Mouse (Mus musculus): ENCODE measurements around the gene Olfr1294. TPM values are rescaled to one million over a fixed set of nuclear protein-coding genes. Genes with fewer than 3 reads are reported as not detected.

Olfr1294 gene
- polyA plus RNA-seq (2015; fragmentation: Nextera tagmentation; extraction: Ambion mirVana): not detected in 2 replicates

DNA sequence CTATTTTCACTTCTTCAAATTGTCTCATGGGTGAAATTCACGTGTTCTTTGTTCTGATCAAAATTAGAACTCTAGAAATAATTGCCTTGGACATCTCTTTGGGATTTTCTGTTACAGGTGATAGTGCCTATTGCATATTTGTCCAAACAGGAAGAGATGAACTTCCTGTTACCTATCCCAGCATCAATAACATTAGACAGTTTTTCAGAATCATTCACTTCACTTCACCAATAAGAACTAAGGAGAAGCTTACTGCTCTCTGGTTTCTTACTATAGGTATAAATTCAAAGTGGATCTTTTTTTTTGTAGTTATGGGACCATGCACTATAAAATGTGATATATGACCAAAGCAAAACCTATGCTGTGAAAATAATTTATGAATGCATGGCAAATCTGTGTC is at the start of gene Olfr1294:
TSS of gene Olfr1294 (minus strand) at position 101 of the 400 bp plus-strand sequence.
- Histone ChIP-seq H3K4me2 (replicated peaks) (no peak within 1 kb of the TSS), H3K27ac (replicated peaks) (no peak within 1 kb of the TSS), H3K4me1 (no peaks in the 10 kb centered on the region), H3K36me3 (no peaks in the 10 kb centered on the region), H3K9ac (no peak within 1 kb of the TSS), H3K9me3 (replicated peaks) (no peaks in the 10 kb centered on the region), H3K4me3 (replicated peaks) (no peak within 1 kb of the TSS), H3K27me3 (no peaks in the 10 kb centered on the region)
- WGBS: 42% methylated on average over 1 of the region's 1 CpGs
- no peak for ATAC-seq (ENCODE audit: insufficient number of reproducible peaks, low FRiP score, low TSS enrichment, low read depth)

DNA sequence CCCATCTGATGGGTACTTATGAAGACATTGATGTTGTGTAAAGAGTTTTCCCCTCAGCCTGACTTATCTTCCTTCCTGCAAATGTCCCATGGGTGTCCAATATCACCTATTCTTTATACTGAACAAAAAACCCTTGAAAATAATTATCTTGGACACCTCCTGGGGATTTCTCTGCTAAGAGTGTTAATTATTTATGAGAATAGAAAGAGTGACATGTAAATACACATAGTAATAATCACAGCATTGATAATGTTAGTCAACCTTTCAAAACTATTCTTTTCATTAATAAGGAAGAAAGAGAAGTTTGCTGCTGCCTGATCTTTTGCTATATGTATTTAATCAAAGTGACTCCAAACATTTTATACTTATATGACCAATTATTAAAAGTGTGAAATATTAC is 29.5 kb upstream of the Olfr1294 start, which contains the start of gene Olfr1295:
TSS of gene Olfr1295 (minus strand) at position 101 of the 400 bp plus-strand sequence.
- no peaks in the 10 kb centered on the region for H3K9me3 ChIP-seq (replicated peaks)
- no peak for ATAC-seq (ENCODE audit: insufficient number of reproducible peaks, low FRiP score, low TSS enrichment, low read depth)
- H3K4me2 ChIP-seq (replicated peaks): no peak within 1 kb of the TSS
- no peak within 1 kb of the TSS for H3K9ac ChIP-seq
- no peaks in the 10 kb centered on the region for H3K27me3 ChIP-seq
- H3K4me3 ChIP-seq (replicated peaks): no peak within 1 kb of the TSS
- H3K27ac ChIP-seq (replicated peaks): no peak within 1 kb of the TSS
- H3K4me1 ChIP-seq: no peaks in the 10 kb centered on the region
- H3K36me3 ChIP-seq: no peaks in the 10 kb centered on the region

DNA sequence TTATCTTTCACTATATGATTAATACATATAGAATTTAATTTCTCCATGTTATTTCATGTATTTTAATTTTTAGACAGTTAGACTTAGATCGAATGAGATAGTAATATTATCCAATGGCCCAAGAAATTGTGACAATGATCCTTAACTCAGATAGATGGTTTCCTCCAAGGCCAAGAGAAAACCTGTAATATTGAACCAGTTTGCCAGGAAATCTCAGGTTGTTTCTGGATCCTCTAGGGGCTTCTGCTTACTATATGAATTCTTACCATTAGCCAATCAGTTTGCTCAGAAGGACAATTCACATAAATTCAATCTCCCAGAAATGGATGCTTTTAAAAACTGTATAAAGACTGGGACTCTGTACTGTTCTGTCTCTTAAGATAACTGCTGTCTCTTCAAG is 15.2 kb downstream of the Olfr1294 start, which contains the start of gene Olfr1293-ps:
TSS of gene Olfr1293-ps (plus strand) at position 301 of the 400 bp plus-strand sequence.
- H3K27me3 ChIP-seq: no peaks in the 10 kb centered on the region
- no peaks in the 10 kb centered on the region for H3K9me3 ChIP-seq (replicated peaks)
- H3K9ac ChIP-seq: no peak within 1 kb of the TSS
- H3K4me1 ChIP-seq: no peaks in the 10 kb centered on the region
- H3K4me3 ChIP-seq (replicated peaks): no peak within 1 kb of the TSS
- no peak within 1 kb of the TSS for H3K4me2 ChIP-seq (replicated peaks)
- H3K27ac ChIP-seq (replicated peaks): no peak within 1 kb of the TSS
- no peak for ATAC-seq (ENCODE audit: insufficient number of reproducible peaks, low FRiP score, low TSS enrichment, low read depth)
- 76% methylated on average over 1 of the region's 1 CpGs for WGBS
- H3K36me3 ChIP-seq: no peaks in the 10 kb centered on the region

DNA sequence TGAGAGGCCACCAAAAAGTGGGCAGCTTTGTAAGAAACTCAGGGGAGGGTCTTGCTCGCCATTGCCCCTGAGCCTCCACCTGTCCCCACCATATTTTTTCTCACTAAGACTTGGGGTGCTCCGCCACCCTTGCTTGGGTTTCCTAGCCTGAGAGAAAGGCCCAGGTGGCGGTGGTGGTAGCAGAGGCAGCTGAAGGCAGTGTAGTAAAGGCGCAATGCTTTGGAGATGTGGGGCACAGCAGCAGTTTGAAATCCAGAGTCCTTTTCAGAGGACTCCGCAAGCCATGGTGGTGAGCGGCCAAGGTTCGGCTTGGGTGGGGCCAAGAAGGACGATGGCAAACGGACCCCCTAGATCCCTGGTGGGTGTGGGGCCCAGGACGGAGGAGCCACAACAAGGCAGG is 22.6 kb downstream of the Olfr1294 start:
- Histone ChIP-seq H3K9ac (no peak overlapping the region), H3K27me3 (no peaks in the 10 kb centered on the region), H3K9me3 (replicated peaks) (no peaks in the 10 kb centered on the region), H3K36me3 (no peaks in the 10 kb centered on the region), H3K4me2 (replicated peaks) (no peak overlapping the region), H3K4me3 (replicated peaks) (no peak overlapping the region), H3K27ac (replicated peaks) (no peak overlapping the region), H3K4me1 (no peaks in the 10 kb centered on the region)
- ATAC-seq (ENCODE audit: insufficient number of reproducible peaks, low FRiP score, low TSS enrichment, low read depth): no peak
- WGBS: 86% methylated on average over 10 of the region's 10 CpGs

DNA sequence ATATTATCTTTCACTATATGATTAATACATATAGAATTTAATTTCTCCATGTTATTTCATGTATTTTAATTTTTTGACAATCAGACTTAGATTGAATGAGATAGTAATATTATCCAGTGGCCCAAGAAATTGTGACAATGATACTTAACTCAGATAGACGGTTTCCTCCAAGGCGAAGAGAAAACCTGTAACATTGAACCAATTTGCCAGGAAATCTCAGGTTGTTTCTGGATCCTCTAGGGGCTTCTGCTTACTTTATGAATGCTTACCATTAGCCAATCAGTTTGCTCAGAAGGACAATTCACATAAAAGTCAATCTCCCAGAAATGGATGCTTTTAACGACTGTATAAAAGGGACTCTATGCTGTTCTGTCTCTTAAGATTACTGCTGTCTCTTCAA is 43.2 kb downstream of the Olfr1294 start, which contains the start of gene Olfr1291-ps1:
TSS of gene Olfr1291-ps1 (plus strand) at position 301 of the 400 bp plus-strand sequence.
- no peaks in the 10 kb centered on the region for H3K9me3 ChIP-seq (replicated peaks)
- H3K36me3 ChIP-seq: no peaks in the 10 kb centered on the region
- no peak within 1 kb of the TSS for H3K9ac ChIP-seq
- no peaks in the 10 kb centered on the region for H3K27me3 ChIP-seq
- H3K4me1 ChIP-seq: no peaks in the 10 kb centered on the region
- WGBS: 83% methylated on average over 3 of the region's 3 CpGs
- H3K4me2 ChIP-seq (replicated peaks): no peak within 1 kb of the TSS
- H3K27ac ChIP-seq (replicated peaks): no peak within 1 kb of the TSS
- H3K4me3 ChIP-seq (replicated peaks): no peak within 1 kb of the TSS
- ATAC-seq (ENCODE audit: insufficient number of reproducible peaks, low FRiP score, low TSS enrichment, low read depth): no peak

DNA sequence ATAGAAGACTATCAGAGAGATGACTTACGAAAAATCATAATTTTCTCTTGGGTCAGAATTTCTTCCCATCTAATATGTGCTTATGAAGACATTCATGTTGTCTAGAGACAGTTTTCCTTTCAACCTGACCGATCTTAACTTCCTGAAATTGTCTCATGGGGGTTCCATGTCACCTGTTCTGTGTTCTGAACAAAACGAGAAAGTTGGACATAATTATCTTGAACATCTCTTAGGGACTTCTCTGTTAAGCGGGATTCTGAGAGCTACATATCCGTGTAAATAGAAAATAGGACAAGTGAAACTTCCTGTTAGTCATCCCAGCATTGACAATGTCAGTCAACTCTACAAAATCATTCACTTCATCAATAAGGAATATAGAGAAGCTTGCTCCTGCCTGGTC is 46.4 kb downstream of the Olfr1294 start, which contains the start of gene Olfr1290:
TSS of gene Olfr1290 (minus strand) at position 101 of the 400 bp plus-strand sequence.
- no peak within 1 kb of the TSS for H3K4me2 ChIP-seq (replicated peaks)

More for the DNA sequence above, 46.4 kb downstream of the Olfr1294 start, which contains the start of gene Olfr1290:
- ATAC-seq (ENCODE audit: insufficient number of reproducible peaks, low FRiP score, low TSS enrichment, low read depth): no peak
- no peaks in the 10 kb centered on the region for H3K36me3 ChIP-seq
- no peak within 1 kb of the TSS for H3K27ac ChIP-seq (replicated peaks)
- no peaks in the 10 kb centered on the region for H3K4me1 ChIP-seq
- 75% methylated on average over 5 of the region's 5 CpGs for WGBS
- H3K4me3 ChIP-seq (replicated peaks): no peak within 1 kb of the TSS
- no peaks in the 10 kb centered on the region for H3K9me3 ChIP-seq (replicated peaks)
- H3K9ac ChIP-seq: no peak within 1 kb of the TSS
- H3K27me3 ChIP-seq: no peaks in the 10 kb centered on the region

Other genes with a start within 250 kb of the Olfr1294 start
- gene Olfr1279, start 239.7 kb downstream of the Olfr1294 start, polyA plus RNA-seq (2015; fragmentation: Nextera tagmentation; extraction: Ambion mirVana): not detected in 2 replicates
- gene Olfr1280, start 226.3 kb downstream of the Olfr1294 start, polyA plus RNA-seq (2015; fragmentation: Nextera tagmentation; extraction: Ambion mirVana): not detected in 2 replicates
- gene Olfr1281, start 213.8 kb downstream of the Olfr1294 start, polyA plus RNA-seq (2015; fragmentation: Nextera tagmentation; extraction: Ambion mirVana): not detected in 2 replicates
- not detected in 2 replicates for gene Olfr1282, start 204.2 kb downstream of the Olfr1294 start, polyA plus RNA-seq (2015; fragmentation: Nextera tagmentation; extraction: Ambion mirVana)
- not detected in 2 replicates for gene Olfr1283, start 173.5 kb downstream of the Olfr1294 start, polyA plus RNA-seq (2015; fragmentation: Nextera tagmentation; extraction: Ambion mirVana)
- gene Olfr1284, start 164.8 kb downstream of the Olfr1294 start, polyA plus RNA-seq (2015; fragmentation: Nextera tagmentation; extraction: Ambion mirVana): not detected in 2 replicates
- not detected in 2 replicates for gene Olfr1286, start 117.2 kb downstream of the Olfr1294 start, polyA plus RNA-seq (2015; fragmentation: Nextera tagmentation; extraction: Ambion mirVana)
- not detected in 2 replicates for gene Olfr1287, start 91.1 kb downstream of the Olfr1294 start, polyA plus RNA-seq (2015; fragmentation: Nextera tagmentation; extraction: Ambion mirVana)
- gene Olfr1288, start 66.2 kb downstream of the Olfr1294 start, polyA plus RNA-seq (2015; fragmentation: Nextera tagmentation; extraction: Ambion mirVana): not detected in 2 replicates
- gene Olfr1289, start 59.5 kb downstream of the Olfr1294 start, polyA plus RNA-seq (2015; fragmentation: Nextera tagmentation; extraction: Ambion mirVana): not detected in 2 replicates
- gene Olfr1290, start 46.5 kb downstream of the Olfr1294 start, polyA plus RNA-seq (2015; fragmentation: Nextera tagmentation; extraction: Ambion mirVana): not detected in 2 replicates
- gene Olfr1291-ps1, start 43.1 kb downstream of the Olfr1294 start, polyA plus RNA-seq (2015; fragmentation: Nextera tagmentation; extraction: Ambion mirVana): 0.04 TPM in 1 of 2 replicates, not detected in the other
- gene Olfr1293-ps, start 15.1 kb downstream of the Olfr1294 start, polyA plus RNA-seq (2015; fragmentation: Nextera tagmentation; extraction: Ambion mirVana): not detected in 2 replicates
- not detected in 2 replicates for gene Olfr1295, start 29.4 kb upstream of the Olfr1294 start, polyA plus RNA-seq (2015; fragmentation: Nextera tagmentation; extraction: Ambion mirVana)
- gene Olfr1297, start 86.2 kb upstream of the Olfr1294 start, polyA plus RNA-seq (2015; fragmentation: Nextera tagmentation; extraction: Ambion mirVana): 0.12 TPM in 1 of 2 replicates, not detected in the other
- not detected in 2 replicates for gene Olfr1298, start 108.9 kb upstream of the Olfr1294 start, polyA plus RNA-seq (2015; fragmentation: Nextera tagmentation; extraction: Ambion mirVana)
- gene Olfr1299, start 121.1 kb upstream of the Olfr1294 start, polyA plus RNA-seq (2015; fragmentation: Nextera tagmentation; extraction: Ambion mirVana): not detected in 2 replicates
- gene Olfr1301, start 210.7 kb upstream of the Olfr1294 start, polyA plus RNA-seq (2015; fragmentation: Nextera tagmentation; extraction: Ambion mirVana): not detected in 2 replicates
- not detected in 2 replicates for gene Olfr1302, start 237.1 kb upstream of the Olfr1294 start, polyA plus RNA-seq (2015; fragmentation: Nextera tagmentation; extraction: Ambion mirVana)

Measured in embryonic facial prominence, embryonic 15.5 days (tissue).